Mouse (Mus musculus) left cerebral cortex, postnatal 10 days (tissue): ENCODE data around the gene Ptpn14. TPM values are rescaled to one million over a fixed set of nuclear protein-coding genes. Genes with fewer than 3 reads are reported as not detected.
A peak's percentile ranks its signal among the peaks of the same experiment; 100 is the strongest.

Source experiments
- DNase-seq, 2 experiments: peaks; one replicate each; pipeline ENCODE4 v3.0.0; 2021 to 2022; ENCODE audit warnings: low spot score in 2 of 2, mixed read lengths in 1 of 2; ENCODE audit errors: extremely low spot score in 1 of 2
- intact Hi-C: fragments of 180-260 bp; cut with DNase I; formaldehyde crosslinking; loops from one replicate; pipeline ENCODE4 v1.15.1; 2025
- total RNA-seq, 2 experiments: library from RNA; stranded (reverse); gene quantifications; 2 replicates each; pipeline ENCODE4 v1.2.3; 2021

Gene Ptpn14
- total RNA-seq, 2 experiments from 2014 or later, result 9.2 to 9.5 TPM

DNA sequence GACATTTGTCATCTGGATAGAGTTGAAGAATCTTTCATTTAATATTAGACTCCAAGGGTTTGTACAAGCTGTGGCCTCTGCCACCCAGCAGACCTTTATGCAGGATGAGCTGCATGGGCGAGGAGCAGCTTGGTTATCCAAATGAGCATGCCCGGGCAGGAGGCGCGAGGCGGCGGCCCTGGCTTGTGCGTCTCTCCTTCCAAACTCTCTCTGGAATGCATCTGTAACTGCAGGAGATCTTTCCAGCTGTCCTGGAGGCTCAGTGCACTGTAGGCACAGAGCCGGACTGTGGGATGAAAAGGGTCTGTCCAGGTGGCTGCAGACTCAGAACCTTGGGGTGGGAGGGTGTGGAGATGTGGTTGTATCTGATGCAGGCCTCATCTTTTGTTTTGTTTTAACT, 27.0 kb downstream of the Ptpn14 start:
- intact Hi-C loops, result no loop called here
- DNase-seq, result no peak

DNA sequence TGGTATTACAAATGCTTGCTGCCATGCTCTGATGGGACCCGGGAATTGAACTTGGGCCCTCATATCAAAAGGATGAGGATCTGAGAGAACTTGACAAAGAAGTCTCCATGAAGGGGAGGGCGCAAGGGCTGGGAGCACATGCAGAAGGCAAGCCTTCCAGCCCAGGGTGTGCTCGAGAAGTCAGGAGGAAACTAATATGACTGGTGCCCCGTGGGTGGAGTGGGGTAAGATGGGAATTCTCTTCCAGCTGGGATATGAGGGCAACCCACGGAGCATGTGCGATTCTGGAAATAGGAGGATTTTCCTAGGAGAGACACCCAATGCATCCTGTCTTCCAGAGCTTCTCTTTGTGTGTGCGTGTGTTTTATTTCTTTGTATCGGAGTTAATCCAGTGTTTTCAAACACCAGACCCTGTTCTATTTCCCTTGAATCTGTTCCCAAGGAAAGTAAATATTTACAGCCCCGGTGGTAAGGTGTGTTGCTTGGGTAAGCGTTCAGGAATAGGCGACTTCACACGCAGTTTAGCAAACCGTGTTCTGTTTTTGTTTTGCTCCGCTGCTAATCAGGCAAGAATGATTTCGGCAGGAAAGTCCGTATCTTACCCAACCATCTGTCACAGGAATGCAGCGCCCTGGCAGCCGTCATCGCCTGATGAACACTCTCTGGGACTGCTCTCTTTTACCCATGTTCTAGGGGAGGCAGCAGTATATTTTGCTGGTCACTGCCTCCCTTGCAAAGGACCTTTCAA, 28.4 kb downstream of the Ptpn14 start:
- intact Hi-C loops, result no loop called here
- DNase-seq, result no peak

DNA sequence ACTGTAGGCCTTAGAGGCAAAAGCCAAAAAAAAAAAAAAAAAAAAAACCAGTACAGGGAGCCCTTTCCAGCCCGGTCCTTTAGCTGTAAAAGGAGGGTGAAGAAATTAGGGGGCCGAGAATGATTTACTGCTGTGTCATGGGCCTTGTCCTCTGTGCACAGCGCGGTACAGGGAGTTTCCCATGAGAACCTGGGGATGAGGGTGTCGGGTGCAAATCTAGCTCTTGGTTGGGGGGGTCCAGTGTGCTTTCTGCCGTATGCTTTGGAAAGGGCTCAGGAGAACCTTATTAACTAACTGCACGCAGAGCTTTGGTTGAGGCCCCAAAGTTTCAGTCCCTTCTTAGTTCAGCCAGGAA, 29.0 kb downstream of the Ptpn14 start:
- intact Hi-C loops, result no loop called here
- no peak for DNase-seq

DNA sequence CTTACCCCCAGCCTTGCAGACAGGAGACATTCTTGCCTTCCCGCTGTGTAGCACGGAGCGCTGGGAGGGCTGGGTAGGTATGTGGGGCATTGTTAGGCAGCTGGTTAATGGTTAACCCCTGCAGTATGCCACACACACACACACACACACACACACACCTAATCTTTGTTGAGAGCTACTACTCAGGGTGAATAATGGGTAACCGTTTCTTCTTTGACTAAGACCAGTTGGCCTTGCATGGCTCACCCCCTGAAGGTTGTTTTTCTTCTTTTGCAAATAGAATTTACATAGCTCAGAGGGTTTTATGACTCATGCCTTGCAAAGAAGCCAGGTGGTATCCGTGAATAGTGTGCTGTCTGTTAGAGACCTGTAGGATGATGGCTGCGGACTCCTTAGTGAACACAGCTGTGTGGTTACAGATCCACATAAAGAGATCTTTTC, 33.5 kb downstream of the Ptpn14 start:
- no peak for DNase-seq
- intact Hi-C loops, result no loop called here

DNA sequence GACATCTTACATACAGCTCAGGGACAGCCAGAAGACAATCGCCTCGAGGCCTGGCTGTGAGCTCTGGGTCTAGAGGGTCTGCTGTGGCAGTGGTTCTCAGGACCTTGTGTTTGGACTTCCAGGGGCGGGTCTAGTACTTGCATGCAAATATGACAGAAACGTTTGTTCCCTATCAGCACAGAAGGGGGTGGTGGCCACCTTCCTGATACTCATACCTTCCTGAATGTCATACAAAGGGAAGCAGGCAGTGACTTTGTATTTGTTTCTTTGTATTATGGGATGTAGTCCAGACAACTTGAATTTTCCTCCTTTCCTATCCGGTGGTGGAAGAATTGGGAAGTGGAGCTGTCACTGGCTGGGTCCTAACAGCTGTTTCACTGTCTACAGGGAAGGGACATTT, 36.2 kb downstream of the Ptpn14 start:
- DNase-seq, result no peak
- intact Hi-C loops, result no loop called here

DNA sequence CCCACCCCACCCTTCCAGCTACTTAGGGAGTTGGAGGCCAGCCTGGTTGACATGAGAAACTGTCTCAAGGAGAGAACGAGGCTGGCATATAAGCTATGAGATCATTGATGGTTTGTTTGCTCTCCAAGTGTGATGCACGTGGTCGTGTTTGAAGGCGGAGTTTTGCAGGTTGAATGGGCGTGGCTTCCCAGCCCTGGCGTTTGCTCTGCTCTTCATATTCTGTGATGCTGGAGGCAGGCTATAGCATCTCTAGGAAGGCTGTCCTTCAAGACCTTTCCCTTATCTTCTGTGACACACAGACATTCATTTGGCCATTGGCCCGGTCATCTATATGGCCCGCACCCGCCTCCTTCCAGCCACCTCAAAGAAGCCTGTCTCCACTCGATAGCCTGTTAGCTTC, 39.1 kb downstream of the Ptpn14 start:
- DNase-seq, result no peak
- intact Hi-C loops, result no loop called here

DNA sequence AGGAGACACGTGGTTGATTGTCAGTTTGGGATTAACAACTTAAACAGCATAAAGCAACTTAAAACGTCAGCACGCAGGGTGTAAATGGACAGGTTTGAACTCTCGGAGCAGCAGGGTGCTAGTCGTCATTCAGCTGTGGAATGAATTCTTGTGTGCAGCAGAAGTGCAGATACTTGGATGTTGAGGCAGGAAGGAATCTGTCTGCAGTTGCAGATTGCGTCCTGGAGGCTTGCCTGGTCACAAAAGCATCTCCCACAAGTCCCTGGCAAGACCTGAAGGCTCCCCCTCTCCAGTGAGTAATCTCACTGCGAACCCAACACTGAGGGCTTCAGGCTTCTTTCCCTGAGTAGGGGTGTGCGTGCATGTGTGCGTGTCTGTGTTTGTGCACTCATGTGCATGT, 39.8 kb downstream of the Ptpn14 start:
- intact Hi-C loops, result no loop called here
- no peak for DNase-seq

DNA sequence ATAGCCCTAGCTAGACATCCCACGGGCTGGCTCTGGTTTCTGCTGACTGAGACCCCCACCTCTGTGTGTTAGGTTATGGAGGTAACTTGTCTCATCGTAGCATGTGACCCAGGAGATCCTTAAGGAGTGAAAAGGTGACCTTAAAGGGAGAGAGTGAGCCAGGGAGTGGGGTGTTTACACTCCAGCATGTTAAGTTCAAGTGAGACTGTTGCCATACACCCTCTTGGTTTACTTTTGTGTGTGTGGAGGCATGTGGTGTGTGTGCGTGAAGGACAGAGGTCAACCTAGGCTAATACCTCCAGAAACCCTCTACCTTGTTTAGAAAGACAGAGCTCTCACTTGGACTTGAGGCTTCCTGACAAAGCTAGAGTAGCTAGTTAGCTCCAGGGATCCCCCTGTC, 42.4 kb downstream of the Ptpn14 start:
- intact Hi-C loops, result no loop called here

DNA sequence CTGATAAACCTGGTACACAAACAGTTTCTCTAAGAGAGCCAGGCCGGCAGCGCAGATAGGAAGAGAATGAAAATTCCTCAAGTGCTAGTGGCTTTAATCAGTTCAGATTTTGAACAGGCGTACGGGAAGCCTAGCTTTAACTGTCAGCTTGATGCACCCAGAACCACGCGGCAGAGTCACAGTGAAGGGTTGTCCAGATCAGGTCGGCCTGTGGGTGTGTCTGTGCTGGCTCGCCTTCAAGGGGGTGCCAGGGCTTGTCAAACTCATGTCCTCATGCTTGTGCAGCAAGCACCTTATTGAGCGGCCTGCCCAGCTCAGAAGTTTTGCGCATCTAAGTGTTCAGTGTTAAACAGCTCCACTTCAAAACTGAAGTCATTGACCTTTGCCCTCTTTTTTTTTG, 44.6 kb downstream of the Ptpn14 start:
- no peak for DNase-seq
- intact Hi-C loops, result no loop called here

More for the DNA sequence above, 42.4 kb downstream of the Ptpn14 start:
- no peak for DNase-seq

DNA sequence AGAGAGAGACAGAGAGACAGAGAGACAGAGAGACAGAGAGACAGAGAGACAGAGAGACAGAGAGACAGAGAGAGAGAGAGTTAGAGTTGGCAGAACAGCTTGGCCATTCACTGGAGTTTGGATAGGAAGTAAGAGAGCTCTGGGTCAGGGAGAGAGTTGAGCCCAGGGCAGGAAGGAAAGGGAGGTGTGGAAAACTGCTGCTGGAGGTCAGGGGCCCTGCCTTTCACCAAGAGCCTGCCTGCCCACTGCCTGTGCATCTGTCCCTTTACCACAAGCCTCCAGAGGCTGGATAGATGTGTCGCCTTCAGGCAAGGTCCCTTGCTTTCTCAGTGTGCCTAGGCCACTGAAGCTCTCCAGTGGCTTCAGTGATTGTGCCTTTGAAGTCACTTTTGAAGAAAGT, 46.7 kb downstream of the Ptpn14 start:
- no peak for DNase-seq
- intact Hi-C loops, result no loop called here

DNA sequence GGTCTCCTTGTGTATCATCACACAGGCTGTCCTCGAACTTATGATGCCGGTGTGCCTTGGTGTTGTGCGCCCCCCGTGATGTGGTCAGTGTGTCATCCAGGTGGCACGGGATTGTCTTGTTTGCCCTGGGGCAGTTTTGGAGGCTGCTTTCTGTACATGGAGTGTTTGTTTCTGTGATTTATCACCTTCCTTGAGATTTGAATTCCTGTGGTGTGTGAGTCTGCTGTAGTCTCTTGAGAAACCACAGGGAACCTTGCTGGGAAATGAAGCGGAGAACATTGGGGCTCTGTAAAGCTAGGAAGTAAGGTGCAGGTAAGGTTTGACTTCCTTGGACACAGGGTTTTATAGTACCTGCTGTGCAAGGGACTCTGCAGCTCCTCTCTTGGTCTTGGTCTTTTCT, 49.1 kb downstream of the Ptpn14 start:
- intact Hi-C loops, result no loop called here
- DNase-seq, result no peak

DNA sequence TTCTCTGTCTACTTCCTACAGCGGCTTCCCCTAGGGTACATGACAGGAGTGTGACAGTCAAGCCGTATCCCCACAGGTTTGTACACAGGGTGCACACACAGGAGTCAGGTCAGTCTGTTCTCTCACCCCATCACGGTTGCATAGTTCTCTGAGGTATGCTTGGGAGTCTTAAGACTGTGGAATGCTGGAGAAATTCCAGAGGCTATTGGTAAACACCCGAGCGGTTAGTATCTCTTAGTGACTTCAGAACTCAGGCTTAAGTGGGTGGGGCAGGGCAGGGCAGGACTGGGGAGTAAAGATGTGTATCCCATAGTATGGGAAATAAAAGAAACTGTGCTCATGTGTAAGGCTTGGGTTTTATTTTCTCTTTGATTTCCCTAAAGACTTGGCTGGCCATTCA, 50.3 kb downstream of the Ptpn14 start:
- no peak for DNase-seq
- intact Hi-C loops, result no loop called here

DNA sequence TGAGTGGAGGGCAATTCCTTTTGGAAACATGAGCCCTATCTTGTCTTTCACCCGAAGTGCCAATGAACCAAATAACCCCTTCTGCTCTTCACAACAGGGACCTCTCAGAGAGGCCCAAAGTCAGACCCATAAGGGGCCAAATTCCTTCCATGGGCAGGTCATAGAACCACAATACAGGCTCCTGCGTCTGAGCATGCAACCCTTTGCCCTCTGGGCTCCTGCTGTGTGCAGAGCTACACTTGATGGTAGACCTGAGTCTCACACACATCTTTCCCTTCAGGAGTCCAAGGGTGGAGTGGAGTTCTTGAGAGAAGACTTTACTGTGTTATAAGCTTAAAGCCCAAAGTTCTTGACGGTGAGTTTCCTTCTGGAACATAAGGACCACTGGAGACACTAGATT, 51.2 kb downstream of the Ptpn14 start:
- no peak for DNase-seq
- intact Hi-C loops, result no loop called here

DNA sequence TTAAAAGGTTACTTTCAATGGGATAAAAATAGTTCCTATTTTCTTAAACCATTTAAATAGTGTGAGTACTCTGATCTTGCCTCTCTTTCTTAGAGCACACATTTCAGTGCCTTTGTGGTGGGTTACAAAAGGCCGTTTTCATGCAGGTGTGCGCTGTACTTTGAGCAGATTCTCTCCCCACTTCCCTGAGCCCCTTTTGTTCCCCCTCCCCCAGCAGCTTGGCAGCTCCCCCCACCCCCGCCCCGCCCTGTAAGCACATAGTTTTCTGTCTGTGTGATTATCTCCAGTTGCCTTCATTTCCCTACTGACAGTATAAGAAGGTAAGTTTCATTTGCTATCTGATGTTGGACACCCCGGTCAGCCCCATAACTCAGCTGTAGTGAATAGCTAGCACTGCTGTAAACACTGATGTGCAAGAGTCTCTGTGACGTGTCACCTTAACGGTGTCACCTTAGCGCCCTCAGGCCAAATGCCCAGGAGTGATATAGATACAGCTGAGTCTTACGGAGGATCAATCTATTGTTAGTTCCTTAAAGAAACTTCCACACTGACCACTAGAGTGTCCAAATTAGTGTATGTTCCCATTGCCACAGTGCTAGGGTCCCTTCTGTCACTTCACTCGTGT, 53.8 kb downstream of the Ptpn14 start:
- no peak for DNase-seq
- intact Hi-C loops, result no loop called here

DNA sequence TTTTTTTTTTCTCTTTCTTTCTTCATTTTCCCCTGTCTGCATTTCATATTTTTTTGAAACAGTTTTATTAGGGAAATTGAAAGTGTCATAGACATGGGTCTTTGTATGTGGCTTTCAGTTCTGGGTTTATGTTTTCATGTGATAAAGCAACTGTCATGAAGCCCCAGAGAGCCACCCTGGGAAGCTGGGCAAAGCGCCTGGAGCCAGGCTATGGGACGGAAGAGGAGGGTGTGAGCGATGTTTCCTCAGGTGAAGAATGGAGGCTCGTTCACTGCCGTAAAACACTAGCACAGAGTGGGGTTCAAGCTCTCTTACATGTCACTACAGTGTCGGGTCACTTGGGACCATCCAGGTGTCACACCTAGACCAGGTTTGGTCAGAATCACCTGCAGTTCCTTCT, 54.6 kb downstream of the Ptpn14 start:
- no peak for DNase-seq
- intact Hi-C loops, result no loop called here

DNA sequence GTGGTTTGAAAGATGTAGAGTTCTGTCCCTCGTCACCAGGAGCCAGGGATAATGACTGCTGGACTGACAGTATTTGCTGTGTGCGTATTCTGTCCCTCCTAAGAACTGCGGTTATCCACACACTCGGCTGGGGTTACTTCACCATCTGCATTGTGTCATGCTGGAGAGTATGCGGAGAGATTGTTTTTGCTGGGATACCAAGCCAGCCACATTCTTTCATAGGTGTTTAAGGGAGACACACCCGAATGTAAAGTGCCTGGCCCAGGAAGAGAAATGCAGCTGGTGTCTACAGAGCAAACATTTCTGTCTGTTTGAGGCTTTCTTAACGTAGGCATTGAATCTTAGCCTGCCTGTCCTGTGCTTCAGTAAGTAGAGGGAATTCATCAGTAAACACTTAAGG, 56.4 kb downstream of the Ptpn14 start:
- intact Hi-C loops, result no loop called here
- no peak for DNase-seq

DNA sequence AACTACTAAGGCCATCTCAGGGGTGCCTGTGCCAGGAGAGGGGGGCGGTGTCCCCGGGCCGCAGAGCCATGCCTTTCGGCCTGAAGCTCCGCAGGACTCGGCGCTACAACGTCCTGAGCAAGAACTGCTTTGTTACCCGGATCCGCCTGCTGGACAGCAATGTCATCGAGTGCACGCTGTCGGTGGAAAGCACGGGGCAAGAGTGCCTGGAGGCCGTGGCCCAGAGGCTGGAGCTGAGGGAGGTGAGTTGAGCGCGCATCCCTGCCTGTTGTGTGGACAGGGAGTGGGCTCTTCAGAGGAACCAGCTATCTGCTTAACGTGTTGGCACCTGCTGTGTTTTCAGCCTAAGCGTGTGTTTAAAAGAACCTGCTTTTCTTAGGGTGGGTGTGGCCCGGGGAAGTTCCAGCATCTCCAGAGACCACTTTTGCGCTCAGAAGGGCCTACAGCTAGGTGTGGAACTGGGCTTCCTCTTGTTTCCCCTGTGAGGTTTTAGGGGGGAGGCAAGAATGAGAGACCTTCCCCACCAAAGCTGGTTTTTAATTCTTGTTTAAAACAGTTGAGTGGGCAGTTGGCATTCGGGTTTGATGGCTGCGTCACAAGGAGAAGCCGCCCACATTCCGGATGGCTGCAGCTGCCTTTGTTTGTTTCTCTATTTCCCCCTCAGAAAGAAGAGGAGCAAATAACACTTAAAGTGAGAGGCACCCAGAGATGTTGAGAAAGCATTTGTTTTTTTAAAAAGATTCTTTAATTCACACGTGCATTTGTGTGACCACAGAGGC, 58.8 kb downstream of the Ptpn14 start:
- DNase-seq, result peak in 1 of 2 experiments; percentile 40
- intact Hi-C loops, result no loop called here

DNA sequence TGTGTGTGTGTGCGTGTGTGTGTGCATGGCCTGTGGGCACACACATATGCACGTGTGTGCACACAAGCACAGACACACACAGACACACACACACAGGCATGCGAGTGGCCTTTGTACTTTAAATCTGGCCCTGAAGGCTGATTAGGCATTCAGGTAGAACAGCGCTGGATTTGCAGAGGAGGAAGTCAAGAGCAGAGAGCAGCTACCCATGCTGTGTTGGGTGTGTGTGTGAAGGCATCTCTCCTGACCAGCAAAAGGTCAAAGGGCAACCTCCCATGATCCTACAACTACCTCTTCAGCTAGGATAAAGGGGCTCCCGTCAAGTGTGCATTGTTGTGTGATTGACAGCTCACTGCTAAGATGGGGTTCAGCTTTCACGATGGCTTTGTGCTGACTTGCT, 61.5 kb downstream of the Ptpn14 start:
- intact Hi-C loops, result no loop called here
- DNase-seq, result no peak

DNA sequence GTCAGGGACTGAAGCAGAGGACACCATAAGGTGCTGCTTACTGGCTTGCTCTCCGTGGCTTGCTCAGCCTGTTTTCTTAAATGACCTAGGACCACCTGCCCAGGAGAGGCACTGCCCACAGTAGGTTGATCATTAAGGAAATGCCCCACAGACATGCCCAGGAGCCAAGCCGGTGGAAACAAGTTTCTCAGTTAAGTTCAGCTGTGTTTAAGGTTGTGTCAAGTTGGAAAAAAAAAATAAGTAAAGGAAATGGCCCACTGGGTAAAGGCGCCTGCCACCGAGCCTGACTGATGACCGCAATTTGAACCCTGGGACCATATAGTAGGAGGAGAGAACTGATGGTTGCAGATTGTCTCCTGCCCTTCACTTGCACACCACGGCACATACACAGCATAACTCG, 62.6 kb downstream of the Ptpn14 start:
- no peak for DNase-seq
- intact Hi-C loops, result no loop called here

DNA sequence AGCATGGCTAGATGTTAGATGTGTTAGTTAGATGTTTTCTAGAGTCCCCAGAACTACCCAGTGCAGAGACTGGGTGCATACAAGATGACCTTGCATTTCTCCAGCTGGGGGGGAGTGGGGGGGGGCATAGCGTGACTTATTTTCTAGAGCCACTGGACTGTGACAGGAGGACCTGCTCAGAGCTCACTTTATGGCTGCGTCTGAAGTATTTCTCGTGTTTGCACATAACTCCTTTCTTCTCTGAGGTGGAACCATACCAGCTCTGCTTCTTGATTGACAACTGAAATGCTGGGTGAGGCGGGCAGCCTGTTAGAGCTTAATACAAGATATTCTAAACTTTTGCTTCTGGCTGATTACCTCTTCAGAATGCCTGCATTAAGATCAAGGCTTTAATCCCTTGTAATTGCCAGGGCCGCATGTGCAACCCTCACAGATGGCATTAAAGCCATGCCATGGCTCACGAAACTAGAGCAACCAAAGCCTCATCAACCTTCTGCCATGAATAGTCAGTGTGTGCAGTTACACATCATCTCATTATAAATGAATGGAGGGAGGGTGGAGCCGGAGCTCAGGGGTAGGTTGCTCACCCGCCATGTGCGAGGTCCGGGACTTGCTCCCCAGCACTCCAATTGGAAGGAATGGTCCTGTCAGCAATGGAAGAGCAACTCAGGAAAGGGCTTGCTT, 63.6 kb downstream of the Ptpn14 start:
- no peak for DNase-seq
- intact Hi-C loops, result no loop called here
